In genomic region chr7:105482426-105482825, GRCm38 (mm10) we compare ENCODE assay signal across 8 mouse cellular contexts. TPM values are rescaled to one million over a fixed set of nuclear protein-coding genes. Genes with fewer than 3 reads are reported as not detected.
DNase-seq lines count a peak whose midpoint lies in the region; ATAC-seq and TF ChIP-seq lines count a peak whose summit lies in the region.

No protein-coding gene starts in this region.

- peak overlapping the region; percentile 67 for H3K4me3 ChIP-seq in layer of hippocampus, adult 2 months
- peak overlapping the region; percentile 49 for H3K4me3 ChIP-seq in intestine, embryonic 14.5 days (ENCODE audit: low read depth, low read length)
- peak overlapping the region; percentile 10 for H3K4me3 ChIP-seq in lung, adult 2 months (replicated peaks; ENCODE audit: extremely low read depth, low read depth, low read length)
- peak overlapping the region; percentile 40; the same call in 1 of the 2 replicates for H3K4me3 ChIP-seq in stomach, embryonic 14.5 days (ENCODE audit: low read depth, low read length)

- no peaks in the 10 kb centered on the region for H3K27me3 ChIP-seq in intestine, embryonic 14.5 days (replicated peaks; ENCODE audit: control insufficient read depth, insufficient read depth, low read length)
- H3K27me3 ChIP-seq in stomach, embryonic 14.5 days (ENCODE audit: control insufficient read depth, insufficient read depth, low read length) = no peaks in the 10 kb centered on the region

- ATAC-seq in intestine, embryonic 14.5 days (replicated peaks; ENCODE audit: low FRiP score, low TSS enrichment, low read depth) = peak; percentile 82
- ATAC-seq in stomach, embryonic 14.5 days (ENCODE audit: insufficient number of reproducible peaks, insufficient read depth, low FRiP score, low read depth) = peak; percentile 77

- TF ChIP-seq CTCF in layer of hippocampus, adult 2 months (conservative IDR thresholded peaks at IDR 0.05) = no peak
- TF ChIP-seq CTCF in lung, adult 2 months (IDR thresholded peaks at IDR 0.05; ENCODE audit: insufficient read depth, low read length) = no peak

- H3K4me1 ChIP-seq in intestine, embryonic 14.5 days (replicated peaks; ENCODE audit: control insufficient read depth, insufficient read depth, low read length) = peaks cover 14% of the 10 kb centered on the region
- H3K4me1 ChIP-seq in lung, adult 2 months (ENCODE audit: control insufficient read depth, insufficient read depth, low read length) = peaks cover 8% of the 10 kb centered on the region; the same call in 1 of the 2 replicates
- peaks cover 13% of the 10 kb centered on the region for H3K4me1 ChIP-seq in stomach, embryonic 14.5 days (ENCODE audit: control insufficient read depth, insufficient read depth, low read length)

- no peaks in the 10 kb centered on the region for H3K36me3 ChIP-seq in intestine, embryonic 14.5 days (ENCODE audit: control insufficient read depth, insufficient read depth, low read length)
- H3K36me3 ChIP-seq in stomach, embryonic 14.5 days (ENCODE audit: control insufficient read depth, insufficient read depth, low read length) = no peaks in the 10 kb centered on the region

- H3K27ac ChIP-seq in layer of hippocampus, adult 2 months = peak overlapping the region; percentile 90
- H3K27ac ChIP-seq in intestine, embryonic 14.5 days (ENCODE audit: low read depth) = peak overlapping the region; percentile 85
- peak overlapping the region; percentile 71 for H3K27ac ChIP-seq in stomach, embryonic 14.5 days (ENCODE audit: low read length)

- no peak for DNase-seq in layer of hippocampus, adult 2 months (ENCODE audit: low spot score in 2 of 2)
- DNase-seq in layer of hippocampus, adult 9-11 months = no peak
- peak; percentile 69 for DNase-seq in gastrocnemius, postnatal 14 days
- peak; percentile 70 for DNase-seq in intestine, embryonic 14.5 days (ENCODE audit: low spot score)
- DNase-seq in lung, adult 2 months = no peak
- DNase-seq in frontal cortex, postnatal 25 days (ENCODE audit: low spot score in 2 of 2) = no peak
- DNase-seq in left cerebral cortex, postnatal 14 days (ENCODE audit: low spot score in 2 of 2) = no peak

- intact Hi-C loops in gastrocnemius, postnatal 14 days (cut with DNase I; ENCODE audit: low total_unique reads) = no loop called here
- intact Hi-C loops in left cerebral cortex, postnatal 14 days (cut with DNase I) = loop anchor here (5.0 kb wide), 1 partner anchor 35 kb away; no protein-coding TSS in a partner anchor

- peak overlapping the region; percentile 76 for H3K9ac ChIP-seq in intestine, embryonic 14.5 days (ENCODE audit: low read length)
- H3K9ac ChIP-seq in stomach, embryonic 14.5 days (replicated peaks; ENCODE audit: low read depth, low read length) = no peak overlapping the region

- no peak for TF ChIP-seq POLR2A in lung, adult 2 months (IDR thresholded peaks at IDR 0.05; ENCODE audit: borderline replicate concordance, extremely low read depth, low read depth, low read length)

- H3K9me3 ChIP-seq in intestine, embryonic 14.5 days (ENCODE audit: control insufficient read depth, low read length) = no peaks in the 10 kb centered on the region
- H3K9me3 ChIP-seq in stomach, embryonic 14.5 days (ENCODE audit: control insufficient read depth, low read depth, low read length) = no peaks in the 10 kb centered on the region

- peak overlapping the region; percentile 82 for H3K4me2 ChIP-seq in intestine, embryonic 14.5 days (ENCODE audit: low read length)
- peak overlapping the region; percentile 66 for H3K4me2 ChIP-seq in stomach, embryonic 14.5 days (replicated peaks; ENCODE audit: low read depth, low read length)

- 21% methylated on average over 8 of the region's 8 CpGs for WGBS in intestine, embryonic 14.5 days
- 28% methylated on average over 8 of the region's 8 CpGs for WGBS in lung, adult 2 months
- 33% methylated on average over 8 of the region's 8 CpGs for WGBS in stomach, embryonic 14.5 days

RNA-seq across cellular contexts. Expression of gene Cavin3, which starts 0.3 kb away (rescaled TPM):
- 10 to 100 TPM; 13.9 to 14.2 TPM for total RNA-seq in layer of hippocampus, adult 2 months (2021)
- 10 to 100 TPM; 27.7 to 33.5 TPM for total RNA-seq in gastrocnemius, postnatal 14 days (2021)
- 96.0 and 96.7 TPM in 2 replicates for polyA plus RNA-seq in intestine, embryonic 14.5 days (2014; fragmentation: Nextera tagmentation; extraction: Ambion mirVana)
- polyA plus RNA-seq in lung, adult 2 months (2012; rRNA removed) = 52.5 and 76.9 TPM in 2 replicates
- 113 and 121 TPM in 2 replicates for polyA plus RNA-seq in stomach, embryonic 14.5 days (2014; fragmentation: Nextera tagmentation; extraction: Ambion mirVana)
- total RNA-seq in left cerebral cortex, postnatal 14 days (2021) = 10 to 100 TPM; 19.0 to 21.1 TPM

RNA-seq across cellular contexts. Expression of gene Cckbr, which starts 56.9 kb away (rescaled TPM):
- 1 to 10 TPM; 6.2 to 6.5 TPM for total RNA-seq in layer of hippocampus, adult 2 months (2021)
- total RNA-seq in gastrocnemius, postnatal 14 days (2021) = not detected
- polyA plus RNA-seq in intestine, embryonic 14.5 days (2014; fragmentation: Nextera tagmentation; extraction: Ambion mirVana) = 0.11 and 0.34 TPM in 2 replicates
- polyA plus RNA-seq in lung, adult 2 months (2012; rRNA removed) = not detected in 2 replicates
- 0.85 and 0.87 TPM in 2 replicates for polyA plus RNA-seq in stomach, embryonic 14.5 days (2014; fragmentation: Nextera tagmentation; extraction: Ambion mirVana)
- total RNA-seq in left cerebral cortex, postnatal 14 days (2021) = 10 to 100 TPM; 56.6 to 62.4 TPM

Comparison
In these comparisons a context has a peak if more than half of its experiments do, and no peak if none do; other contexts are left out.
1. DNase-seq: peak in gastrocnemius, postnatal 14 days (single experiment) and intestine, embryonic 14.5 days (single experiment); none in layer of hippocampus, adult 2 months (0 of 2), layer of hippocampus, adult 9-11 months (single experiment), lung, adult 2 months (single experiment), frontal cortex, postnatal 25 days (0 of 2) and left cerebral cortex, postnatal 14 days (0 of 2).
2. H3K4me3 ChIP-seq: peak in every context shown above with its lines; median percentile 67 in layer of hippocampus, adult 2 months; 49 in intestine, embryonic 14.5 days; 40 in stomach, embryonic 14.5 days; 10 in lung, adult 2 months.
3. RNA of gene Cckbr, which starts 56.9 kb away (total RNA-seq): 56.6 to 62.4 TPM in left cerebral cortex, postnatal 14 days; 6.2 to 6.5 TPM in layer of hippocampus, adult 2 months and not detected in gastrocnemius, postnatal 14 days; every median in the first group is over 4 times any median in the second.
4. Peak in every context shown above with its lines, with median percentiles within 50 percentile points of each other: H3K27ac ChIP-seq.